Comparison of ENCODE assay signal across 8 mouse cellular contexts in genomic region chrX:50657835-50658565, GRCm38 (mm10).
A peak's percentile ranks its signal among the peaks of the same experiment; 100 is the strongest.
DNase-seq lines count a peak whose midpoint lies in the region; ATAC-seq and TF ChIP-seq lines count a peak whose summit lies in the region.

No protein-coding gene starts in this region.

- no peak for TF ChIP-seq POLR2A in lung, adult 2 months (IDR thresholded peaks at IDR 0.05; ENCODE audit: borderline replicate concordance, extremely low read depth, low read depth, low read length)
- no peak for TF ChIP-seq POLR2A in olfactory bulb, adult 2 months (IDR thresholded peaks at IDR 0.05; ENCODE audit: insufficient read depth, low read depth, low read length)

- H3K9ac ChIP-seq in heart, embryonic 12.5 days, result no peak overlapping the region

- in situ Hi-C loops in Patski (cut with MboI; ENCODE audit: low pct_unique_long_range_greater_than_20kb), result loop anchor here (25.0 kb wide), 1 partner anchor 404 kb away; no protein-coding TSS in a partner anchor

- no peaks in the 10 kb centered on the region for H3K9me3 ChIP-seq in heart, embryonic 12.5 days (replicated peaks)

- peak; percentile 57 to 63 for DNase-seq in B cell, adult 2 months
- no peak for DNase-seq in Patski (ENCODE audit: low read depth, low spot score)
- DNase-seq in embryo, embryonic 10.5 days (ENCODE audit: low spot score), result peak; percentile 87
- peak; percentile 34 to 66 for DNase-seq in kidney, postnatal 36 days
- DNase-seq in lung, adult 2 months, result peak; percentile 37
- peak; percentile 32 to 43 for DNase-seq in thymus, postnatal 36 days

- peak; percentile 82 for TF ChIP-seq CTCF in Patski (IDR thresholded peaks at IDR 0.05)
- peak; percentile 88 for TF ChIP-seq CTCF in lung, adult 2 months (IDR thresholded peaks at IDR 0.05; ENCODE audit: insufficient read depth, low read length)
- peak; percentile 27; the same call in 1 of the 2 replicates for TF ChIP-seq CTCF in olfactory bulb, adult 2 months (IDR thresholded peaks at IDR 0.05; ENCODE audit: insufficient read depth, low read depth, low read length)

- H3K27me3 ChIP-seq in Patski, result peaks cover 58% of the 10 kb centered on the region
- peaks cover 4% of the 10 kb centered on the region; the same call in 1 of the 2 replicates for H3K27me3 ChIP-seq in heart, embryonic 12.5 days (replicated peaks)

- H3K4me2 ChIP-seq in heart, embryonic 12.5 days, result no peak overlapping the region

- ATAC-seq in Patski, result no peak
- ATAC-seq in heart, embryonic 12.5 days (ENCODE audit: insufficient number of reproducible peaks, low FRiP score), result 0 out of 2 replicates have a peak, but pooled peaks have one; percentile 25

- no peak overlapping the region for H3K4me3 ChIP-seq in heart, embryonic 12.5 days
- no peak overlapping the region for H3K4me3 ChIP-seq in lung, adult 2 months (replicated peaks; ENCODE audit: extremely low read depth, low read depth, low read length)
- no peak overlapping the region for H3K4me3 ChIP-seq in olfactory bulb, adult 2 months (ENCODE audit: insufficient read depth, low read depth, low read length)

- CTCF ChIA-PET in Patski (lab: Charles Lee), result interaction anchor here (0.6 to 1.6 kb wide), 4 partner anchors 9 to 717 kb away, joined by 3 to 4 read pairs (median 4); no protein-coding TSS in a partner anchor

- H3K36me3 ChIP-seq in heart, embryonic 12.5 days, result no peaks in the 10 kb centered on the region

- no peaks in the 10 kb centered on the region for H3K4me1 ChIP-seq in heart, embryonic 12.5 days (replicated peaks)
- no peaks in the 10 kb centered on the region for H3K4me1 ChIP-seq in lung, adult 2 months (ENCODE audit: control insufficient read depth, insufficient read depth, low read length)
- H3K4me1 ChIP-seq in olfactory bulb, adult 2 months (ENCODE audit: control insufficient read depth, insufficient read depth, low read length), result no peaks in the 10 kb centered on the region

- 31% methylated on average over 9 of the region's 9 CpGs for whole genome bisulfite sequencing in heart, embryonic 12.5 days
- 39% methylated on average over 9 of the region's 9 CpGs for WGBS in lung, adult 2 months
- WGBS in olfactory bulb, adult 2 months, result 41% methylated on average over 9 of the region's 9 CpGs

- POLR2A ChIA-PET in Patski (lab: Charles Lee), result no interaction called here

- H3K27ac ChIP-seq in heart, embryonic 12.5 days (ENCODE audit: poor library complexity, severe bottlenecking), result no peak overlapping the region
- no peak overlapping the region for H3K27ac ChIP-seq in olfactory bulb, adult 2 months (ENCODE audit: insufficient read depth, low read depth, low read length)

Comparison
In these comparisons a context has a peak if more than half of its experiments do, and no peak if none do; other contexts are left out.
1. CTCF ChIP-seq: peak in every context shown above with its lines; median percentile 88 in lung, adult 2 months; 82 in Patski; 27 in olfactory bulb, adult 2 months.